Mouse (Mus musculus) megakaryocyte, adult 5-6 weeks (primary cell): ENCODE measurements at regions not wholly inside any gene's neighbourhood (a gene's known extent, or its start where the extent isn't known, plus 50 kb on each side); places are given as distances from the start of the nearest gene placed in this dataset.
A peak's percentile ranks its signal among the peaks of the same experiment; 100 is the strongest.

Experiments
- ATAC-seq: 2 replicates; pipeline ENCODE4 v1.8.0; 2016; ENCODE audit warnings: mild to moderate bottlenecking, inconsistent platforms; ENCODE audit not compliant: poor library complexity, severe bottlenecking

- ATAC-seq: no peak
Measured at GRCm38 (mm10) chr16:57823329-57823728, 68.8 kb upstream of the Col8a1 start.

- no peak for ATAC-seq
Measured at GRCm38 (mm10) chr16:57845416-57845815, 90.9 kb upstream of the Col8a1 start.

DNA sequence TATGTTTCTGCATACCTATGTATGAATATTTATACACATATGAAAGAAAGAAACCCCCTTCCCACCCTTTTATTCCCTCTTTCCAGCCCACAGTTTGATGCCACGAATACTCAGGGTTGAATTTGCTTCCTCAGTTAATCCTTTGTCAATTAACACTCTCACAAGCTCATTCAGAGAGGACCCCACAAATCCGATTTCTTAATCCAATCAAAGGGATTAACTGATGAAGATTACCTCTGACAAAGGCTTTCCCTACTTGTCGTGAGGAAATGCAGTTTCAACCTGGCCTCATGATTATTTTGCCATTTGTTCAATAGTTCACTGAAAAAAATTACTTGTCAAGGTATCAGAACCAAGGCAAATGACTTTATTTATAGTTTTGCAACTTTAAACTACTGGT, 91.8 kb upstream of the Col8a1 start:
- ATAC-seq: no peak

GRCm38 (mm10) chr16:57851854-57852253, 97.3 kb upstream of the Col8a1 start:
- ATAC-seq: no peak

DNA sequence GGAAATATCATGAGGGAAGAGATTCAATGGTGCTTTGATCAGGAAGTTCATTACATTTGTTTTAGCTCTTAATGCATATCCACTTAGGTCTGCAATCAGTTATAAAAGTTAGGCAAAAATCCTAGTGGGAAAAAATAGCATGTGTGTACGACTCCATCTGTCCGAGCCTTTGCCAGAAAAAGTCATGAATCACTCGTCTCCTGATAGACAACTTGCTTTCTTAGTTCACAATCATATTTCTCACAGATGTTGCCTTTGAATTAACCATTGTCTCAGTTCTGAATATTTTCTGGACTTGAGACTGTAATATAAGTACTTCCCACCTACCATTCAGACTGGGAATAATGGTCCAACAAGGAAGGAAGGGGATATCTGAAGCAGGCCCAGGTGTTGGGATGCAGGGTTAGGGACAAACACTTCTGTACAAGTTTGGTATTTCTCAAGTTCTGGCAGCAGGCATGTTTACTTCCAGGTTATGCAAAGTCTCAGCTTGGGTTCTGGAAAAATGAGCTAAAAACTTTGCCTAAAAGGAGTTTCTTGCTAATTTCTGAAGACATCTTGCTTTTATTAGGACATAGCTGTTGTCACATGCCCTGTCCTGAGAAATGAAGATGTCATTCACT, 98.4 kb upstream of the Col8a1 start:
- no peak for ATAC-seq

- ATAC-seq: no peak
Measured at GRCm38 (mm10) chr16:57853751-57854150, 99.2 kb upstream of the Col8a1 start.

- ATAC-seq: no peak
Measured at GRCm38 (mm10) chr16:57857071-57857470, 102.5 kb upstream of the Col8a1 start.

GRCm38 (mm10) chr16:57858151-57858764, 103.7 kb upstream of the Col8a1 start:
- ATAC-seq: no peak

DNA sequence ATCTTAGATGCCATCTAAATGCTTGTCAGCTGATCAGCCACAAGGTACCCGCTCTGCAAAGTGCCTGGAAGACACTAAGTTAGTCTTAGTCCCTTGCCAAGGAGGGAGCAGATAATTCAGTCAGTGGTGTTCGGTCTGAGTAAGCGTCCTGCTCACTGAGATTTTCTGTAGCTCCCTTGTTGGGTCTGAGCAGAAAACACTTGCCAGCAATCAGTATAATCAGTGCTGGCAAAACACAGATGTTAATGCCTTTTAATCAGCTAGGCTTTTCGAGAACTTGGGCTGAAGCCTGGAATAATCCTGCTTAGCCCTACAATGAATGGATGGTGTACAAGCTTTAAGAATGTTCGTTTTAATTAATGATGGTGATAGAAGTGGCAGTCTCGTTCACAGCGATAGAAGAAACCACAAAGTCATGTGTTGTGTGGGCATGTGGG, 104.2 kb upstream of the Col8a1 start:
- no peak for ATAC-seq

DNA sequence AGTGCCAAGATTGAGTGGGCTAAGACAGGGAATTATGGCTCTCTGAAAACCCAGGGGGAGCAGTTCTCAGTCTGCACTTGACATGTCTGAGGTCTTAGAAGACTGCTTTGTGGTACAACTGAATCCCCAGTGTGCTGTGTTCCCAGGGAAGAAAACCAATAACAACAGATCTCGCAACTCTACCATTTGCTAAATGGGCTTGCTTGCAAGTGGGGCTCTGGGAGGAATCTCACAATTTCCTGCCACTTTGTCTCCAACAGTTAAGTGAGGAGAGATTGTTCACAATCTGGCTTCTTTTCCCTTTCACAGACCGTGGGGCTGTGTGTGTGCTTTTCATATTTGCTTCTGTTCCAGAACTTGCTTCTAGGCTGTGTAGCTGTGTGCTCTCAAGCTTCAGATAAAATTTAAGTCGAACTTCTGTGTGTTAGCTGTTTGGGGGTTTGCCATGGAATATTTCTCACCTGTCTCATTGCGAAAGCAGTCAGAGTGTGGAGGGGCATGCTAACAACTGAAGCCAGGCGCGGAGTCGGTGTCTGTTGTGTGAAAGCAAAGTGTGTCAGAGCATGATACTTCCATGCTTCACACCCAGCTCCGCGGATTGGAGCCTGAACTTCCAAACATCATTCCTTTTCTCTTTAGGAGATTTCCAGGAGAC, 108.8 kb upstream of the Col8a1 start:
- no peak for ATAC-seq

- no peak for ATAC-seq
Measured at GRCm38 (mm10) chr16:57876857-57877256, 122.3 kb upstream of the Col8a1 start.

DNA sequence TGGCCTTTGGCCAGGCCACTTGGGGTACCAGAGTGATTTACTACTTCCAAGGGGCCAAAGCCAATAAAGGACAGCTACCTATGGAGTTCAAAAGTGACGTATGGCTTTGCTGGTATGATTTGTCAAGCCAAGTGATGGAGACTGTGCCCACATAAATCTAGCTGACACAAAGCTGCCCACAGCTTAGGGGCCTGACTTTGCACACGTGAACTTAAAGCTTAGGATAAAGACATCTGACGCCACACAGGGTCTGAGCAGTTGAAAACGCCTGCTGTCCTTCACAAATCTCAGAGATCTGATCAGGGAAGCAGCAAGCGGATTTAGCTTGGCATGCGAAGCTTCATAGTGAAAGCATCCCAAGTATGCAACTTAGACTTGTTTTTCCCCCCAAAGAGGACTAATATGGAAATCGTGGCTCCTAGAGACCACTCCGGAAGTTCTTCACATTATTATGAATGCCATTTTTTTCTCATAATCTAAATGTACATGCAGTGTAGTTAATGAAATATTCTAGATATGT, 127.1 kb upstream of the Col8a1 start:
- ATAC-seq: no peak

- ATAC-seq: no peak
Measured at GRCm38 (mm10) chr16:57888138-57888537, 133.6 kb upstream of the Col8a1 start.

DNA sequence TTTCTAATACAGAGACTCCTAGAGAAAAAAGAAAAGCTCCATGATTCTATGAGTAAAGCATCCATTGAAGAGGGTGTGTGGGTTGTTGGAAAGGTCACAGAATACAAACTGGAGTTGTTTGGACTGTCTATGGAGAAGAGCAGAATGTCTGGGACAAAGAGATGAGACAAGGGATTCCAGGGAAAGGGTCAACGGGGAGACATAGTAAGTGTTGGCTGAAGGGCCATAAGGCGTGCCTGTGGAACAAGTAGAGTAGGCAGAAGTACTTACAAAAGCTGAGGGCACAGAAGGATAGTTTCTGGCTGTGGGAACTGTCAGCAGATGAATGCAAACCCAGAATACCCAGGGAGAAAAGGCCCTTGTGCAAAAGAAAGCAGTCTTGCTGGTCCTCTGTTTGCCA, 134.0 kb upstream of the Col8a1 start:
- no peak for ATAC-seq

- no peak for ATAC-seq
Measured at GRCm38 (mm10) chr16:57890135-57890534, 135.6 kb upstream of the Col8a1 start.

GRCm38 (mm10) chr16:57893111-57893510, 138.6 kb upstream of the Col8a1 start:
- ATAC-seq: no peak

- ATAC-seq: no peak
Measured at GRCm38 (mm10) chr16:57893698-57894352, 139.3 kb upstream of the Col8a1 start.

DNA sequence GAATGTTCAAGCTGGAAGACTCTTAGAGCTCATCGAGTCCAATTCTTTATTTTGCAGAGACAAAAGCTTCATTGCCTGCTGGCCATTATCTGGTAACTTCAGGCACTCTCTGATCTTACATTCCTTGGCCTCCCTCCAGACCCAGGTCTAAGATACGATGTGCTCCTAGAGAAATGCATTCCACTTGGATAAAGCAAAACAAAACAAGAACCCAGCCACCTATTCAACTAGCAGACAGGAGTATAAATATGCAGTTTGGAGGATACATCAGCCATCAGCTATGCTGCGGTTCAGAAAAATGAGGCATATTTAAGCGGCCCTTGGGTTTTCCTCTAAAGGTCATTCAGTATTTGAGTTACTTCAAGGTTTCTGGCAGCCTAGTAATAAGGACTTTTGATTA, 146.5 kb upstream of the Col8a1 start:
- ATAC-seq: no peak

DNA sequence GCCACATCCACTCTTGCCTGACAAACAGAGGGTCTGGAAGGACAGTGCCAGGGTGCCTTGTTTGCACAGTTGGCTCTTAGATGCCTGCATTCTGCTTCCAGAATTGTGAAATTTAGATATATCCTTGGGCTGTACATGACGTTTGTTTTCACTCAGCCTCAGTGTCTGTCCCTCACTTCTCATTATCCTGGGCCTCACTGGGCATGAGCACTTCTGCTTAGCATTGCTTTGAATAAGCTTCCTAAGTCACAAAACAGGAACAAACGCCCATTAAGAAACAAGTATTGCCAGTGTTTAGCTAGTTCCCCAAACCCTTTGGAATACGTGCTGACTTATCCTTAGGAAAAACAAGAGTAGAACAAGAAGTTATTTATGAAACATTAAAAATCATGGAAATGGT, 148.0 kb upstream of the Col8a1 start:
- ATAC-seq: peak; percentile 89

- no peak for ATAC-seq
Measured at GRCm38 (mm10) chr16:57912001-57912400, 157.5 kb upstream of the Col8a1 start.

- no peak for ATAC-seq
Measured at GRCm38 (mm10) chr16:57914506-57914905, 160.0 kb upstream of the Col8a1 start.

GRCm38 (mm10) chr16:57915451-57915850, 160.9 kb upstream of the Col8a1 start:
- ATAC-seq: no peak
